Mouse (Mus musculus) G1E-ER4 (cell line): Measurements from ENCODE around the gene Ttc19. TPM values are rescaled to one million over a fixed set of nuclear protein-coding genes. Genes with fewer than 3 reads are reported as not detected.

Experiments used
- GATA1 ChIP-seq: IDR thresholded peaks from one replicate; pipeline ENCODE4 v1.8.0; 2012; ENCODE audit warnings: low read length, inconsistent platforms
- polyA plus RNA-seq: library from polyadenylated mRNA; stranded (reverse); fragments of >175 nt; gene quantifications from 2 replicates; pipeline ENCODE4 v1.2.3, GENCODE M21; 2012

Gene Ttc19
- 4.3 and 5.2 TPM in 2 replicates for polyA plus RNA-seq

DNA sequence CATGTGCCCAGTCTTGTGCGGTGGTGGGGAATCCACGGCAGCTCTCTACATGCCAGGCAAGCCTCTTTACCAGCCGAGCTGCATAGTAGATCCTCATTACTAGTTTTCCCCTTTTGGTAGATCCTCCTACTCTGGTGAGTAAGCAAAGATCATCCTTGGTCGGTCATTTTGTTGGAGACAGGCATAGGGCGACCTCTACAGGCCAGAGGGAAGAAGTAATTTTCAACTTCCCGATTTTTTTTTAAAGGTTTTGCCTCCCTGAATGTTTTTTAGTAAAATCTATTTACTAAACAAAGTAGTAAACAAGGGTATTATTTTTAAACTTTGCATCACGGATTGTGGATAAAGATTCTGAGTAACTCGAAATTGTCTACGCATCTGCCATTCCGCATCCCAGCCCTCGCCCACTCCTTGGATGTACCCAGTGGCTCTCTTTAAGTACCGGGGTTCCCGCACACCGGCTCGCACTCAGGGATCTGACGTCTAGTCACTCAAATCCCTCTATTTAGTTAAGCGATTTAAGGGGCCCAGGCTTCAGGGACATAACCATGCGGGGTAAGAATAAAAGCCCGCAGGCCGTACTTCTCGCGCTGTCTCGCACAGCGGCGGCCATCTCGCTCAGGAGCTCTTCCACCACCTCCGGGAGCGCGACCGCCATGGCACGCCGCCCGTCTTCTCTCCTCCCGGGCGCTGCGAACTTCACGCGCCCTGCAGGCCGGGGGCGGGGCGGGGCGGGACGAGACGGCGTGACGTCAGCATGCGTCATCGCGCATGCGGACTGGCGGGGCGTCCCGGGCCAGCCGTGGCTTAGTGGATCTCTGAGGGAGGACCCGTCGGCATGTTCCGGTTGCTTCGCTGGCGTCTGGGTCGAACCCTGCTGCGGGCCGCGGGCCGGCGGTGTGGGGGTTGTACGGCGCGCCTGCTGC is at the start of gene Ttc19, which contains the start of gene Zswim7:
TSS of gene Ttc19 (plus strand) at position 799 of the 926 bp plus-strand sequence.
TSS of gene Zswim7 (minus strand) at position 701 of the 926 bp plus-strand sequence.
- no peak for TF ChIP-seq GATA1

DNA sequence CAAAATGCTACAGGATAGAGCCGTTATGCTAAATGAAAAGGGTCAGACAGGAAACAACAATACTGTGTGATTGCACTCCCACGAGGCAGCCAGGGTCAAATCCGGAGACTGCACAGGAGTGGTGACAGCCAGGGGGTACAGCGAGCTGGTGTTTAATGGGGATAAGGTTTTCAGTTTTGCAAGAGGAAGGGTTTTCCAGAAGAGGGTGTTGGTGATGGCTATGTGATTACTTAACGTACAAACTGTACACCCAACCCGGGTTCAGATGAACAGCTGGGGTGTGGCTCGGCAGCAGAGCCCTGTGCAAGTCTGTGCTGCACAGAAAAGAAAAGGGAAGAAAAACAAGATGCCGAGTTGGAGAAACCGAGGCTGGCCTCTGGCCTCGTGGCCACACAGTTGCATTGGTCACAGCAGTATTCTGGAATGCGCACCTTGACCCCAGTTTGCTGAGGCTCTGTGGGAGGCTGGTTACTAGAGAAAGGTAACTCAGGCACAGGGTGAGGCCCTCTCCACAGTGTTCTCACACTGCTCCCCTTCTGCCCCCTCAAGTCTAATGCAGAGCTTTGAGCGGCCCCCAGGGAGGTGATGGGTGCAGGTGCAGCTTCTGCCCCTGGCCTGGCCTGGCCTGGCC is 40.5 kb upstream of the Ttc19 start:
- no peak for TF ChIP-seq GATA1

DNA sequence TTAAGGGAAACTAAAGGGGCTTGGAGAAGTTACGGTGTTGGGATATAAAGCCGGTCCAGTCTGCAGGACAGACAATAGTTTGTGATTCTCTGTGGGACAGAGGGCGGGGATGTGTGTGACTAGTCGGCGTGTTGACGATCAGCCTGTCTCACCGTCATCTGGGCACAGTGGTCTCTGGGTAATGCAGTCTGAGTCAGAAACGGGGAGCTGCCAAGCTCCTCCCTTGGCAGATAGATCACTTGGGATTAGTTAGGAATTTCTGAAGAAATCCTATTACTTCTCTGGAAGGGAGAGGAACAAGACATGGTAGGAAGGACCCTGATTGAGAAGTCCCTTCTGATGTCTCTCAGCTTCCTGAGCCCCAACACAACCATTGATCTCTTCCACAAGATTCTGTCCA is 37.4 kb upstream of the Ttc19 start:
- TF ChIP-seq GATA1: no peak

DNA sequence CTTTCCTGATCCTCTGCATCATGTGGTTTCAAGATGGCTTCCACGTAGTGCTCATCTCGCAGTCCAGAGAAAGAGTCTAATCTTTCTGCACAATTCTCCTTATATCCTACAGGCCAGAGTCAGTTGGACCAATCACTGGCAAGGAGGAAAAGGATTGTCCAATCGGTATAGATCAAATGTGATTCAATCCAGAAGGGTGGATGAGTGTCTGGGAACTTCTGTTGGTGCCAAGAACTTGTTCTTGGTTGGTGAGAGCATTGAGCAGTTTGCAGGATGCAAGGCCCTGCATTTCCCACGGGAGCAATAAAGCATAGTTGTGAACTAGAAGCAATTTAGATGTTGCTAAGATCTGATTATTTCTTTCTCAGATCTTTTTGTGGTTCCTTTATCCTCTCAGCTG is 36.8 kb upstream of the Ttc19 start:
- no peak for TF ChIP-seq GATA1

DNA sequence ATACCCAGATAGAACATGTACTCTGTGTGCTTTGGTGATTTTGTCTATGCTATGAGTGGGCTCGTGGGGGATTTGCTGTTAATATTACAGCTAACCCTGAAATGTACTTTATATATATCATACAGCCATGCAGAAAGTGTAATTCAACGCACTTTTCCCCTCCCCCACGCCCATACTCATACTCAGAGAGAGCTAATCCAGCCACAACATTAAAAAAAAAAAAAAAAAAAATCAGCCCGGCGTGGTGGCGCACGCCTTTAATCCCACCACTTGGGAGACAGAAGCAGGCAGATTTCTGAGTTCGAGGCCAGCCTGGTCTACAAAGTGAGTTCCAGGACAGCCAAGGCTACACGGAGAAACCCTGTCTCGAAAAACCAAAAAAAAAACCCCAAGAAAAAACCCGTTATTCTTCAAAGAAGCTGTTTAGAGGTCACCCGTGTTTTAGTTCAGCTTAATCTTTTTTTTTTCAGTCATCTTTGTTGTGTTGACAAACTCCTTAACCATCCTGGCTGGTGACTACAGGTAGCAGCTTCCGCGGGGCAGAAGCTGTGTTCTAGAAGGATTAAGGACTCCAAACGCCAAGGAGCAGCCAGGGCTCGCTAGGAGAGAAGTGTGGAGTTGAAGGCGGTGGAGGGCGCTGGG is 33.4 kb upstream of the Ttc19 start:
- TF ChIP-seq GATA1: no peak

DNA sequence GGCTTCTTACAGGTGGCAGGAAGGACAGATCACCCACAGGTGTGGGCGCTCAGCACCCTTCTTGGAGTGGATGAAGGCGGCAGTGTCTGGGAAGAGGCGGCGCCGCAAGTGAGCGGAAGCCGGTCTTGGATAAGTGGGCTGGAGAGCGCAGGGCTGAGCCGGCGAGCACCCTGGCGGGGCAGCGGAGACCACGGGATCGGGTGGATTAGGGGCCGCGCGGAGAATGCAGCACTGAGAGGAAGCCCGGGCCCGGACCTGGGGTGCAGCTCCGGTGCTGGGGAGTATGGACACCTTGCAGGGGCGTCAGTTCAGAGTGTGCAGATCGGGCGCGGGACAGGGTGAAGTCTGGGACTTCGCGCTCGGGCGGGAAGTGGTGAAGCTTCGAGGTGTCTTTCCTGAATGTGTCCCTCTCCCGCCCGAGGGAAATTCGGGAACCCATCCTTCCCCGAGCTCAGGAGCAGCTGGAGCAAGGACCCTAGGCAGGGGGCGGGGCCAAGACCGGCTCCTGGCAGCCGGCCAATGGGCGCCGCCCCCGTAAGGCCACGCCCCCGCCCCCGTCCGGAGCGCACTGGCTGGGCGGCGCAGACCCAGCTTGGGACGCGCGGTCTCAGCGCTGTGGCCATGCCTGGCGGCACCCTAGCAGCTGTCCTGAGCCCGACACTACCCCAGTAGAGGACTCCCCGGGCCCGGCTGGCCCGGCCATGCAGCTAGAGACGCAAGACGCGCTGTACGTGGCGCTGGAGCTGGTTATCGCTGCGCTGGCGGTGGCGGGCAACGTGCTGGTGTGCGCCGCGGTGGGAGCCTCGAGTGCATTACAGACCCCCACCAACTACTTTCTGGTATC is 32.6 kb upstream of the Ttc19 start, which contains the start of gene Adora2b:
TSS of gene Adora2b (plus strand) at position 584 of the 844 bp plus-strand sequence.
- no peak for TF ChIP-seq GATA1

DNA sequence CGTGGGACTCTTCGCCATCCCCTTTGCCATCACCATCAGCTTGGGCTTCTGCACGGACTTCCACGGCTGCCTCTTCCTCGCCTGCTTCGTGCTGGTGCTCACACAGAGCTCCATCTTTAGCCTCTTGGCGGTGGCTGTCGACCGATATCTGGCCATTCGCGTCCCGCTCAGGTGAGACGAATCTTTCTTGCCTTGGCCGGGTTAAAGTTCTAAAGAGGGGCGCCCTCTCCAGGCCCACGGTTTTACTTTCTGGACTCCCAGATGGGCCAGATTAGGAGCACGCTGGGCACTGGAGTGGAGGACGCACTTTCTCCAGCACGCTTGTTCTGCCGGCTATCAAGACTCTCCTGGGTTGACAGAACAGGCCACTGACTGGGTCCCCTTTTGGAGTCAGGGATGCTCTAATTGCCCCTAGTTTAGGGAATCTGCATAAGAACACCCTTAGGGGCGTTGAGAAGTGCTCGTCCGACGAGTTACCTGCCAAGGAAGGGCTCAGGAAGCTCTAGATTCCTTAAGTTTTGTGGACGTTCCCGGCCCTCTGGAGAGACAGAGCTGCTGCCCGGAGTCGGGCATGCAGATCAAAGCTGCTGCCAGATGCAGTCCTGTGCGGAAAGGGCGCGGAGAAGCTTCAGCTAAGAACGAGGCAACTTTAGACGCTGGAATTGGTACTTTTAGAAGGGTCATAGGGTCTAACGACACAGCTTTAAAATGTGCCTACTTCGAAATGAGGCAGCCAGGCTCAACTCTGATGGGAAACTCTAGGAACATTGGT is 31.8 kb upstream of the Ttc19 start:
- TF ChIP-seq GATA1: no peak

DNA sequence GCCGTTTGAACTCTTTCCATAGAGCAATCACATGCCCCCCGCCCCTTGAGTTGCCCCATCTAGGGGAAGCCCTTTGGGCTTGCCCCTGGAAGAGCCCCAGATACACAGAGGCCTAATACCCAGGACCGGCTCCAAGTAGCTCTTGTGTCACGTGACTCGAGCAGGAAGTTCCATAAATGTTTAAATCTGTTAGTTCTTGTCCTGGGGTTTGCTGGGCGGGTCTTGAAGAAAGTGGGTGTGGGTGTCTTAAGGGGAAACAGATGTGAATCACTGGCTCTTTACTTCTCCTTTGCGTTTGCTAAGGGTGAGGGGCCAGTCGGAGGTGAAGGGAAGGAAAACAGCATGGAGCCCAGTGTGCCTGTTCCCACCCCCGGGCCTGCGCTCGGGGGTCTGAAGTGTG is 30.2 kb upstream of the Ttc19 start:
- TF ChIP-seq GATA1: no peak

DNA sequence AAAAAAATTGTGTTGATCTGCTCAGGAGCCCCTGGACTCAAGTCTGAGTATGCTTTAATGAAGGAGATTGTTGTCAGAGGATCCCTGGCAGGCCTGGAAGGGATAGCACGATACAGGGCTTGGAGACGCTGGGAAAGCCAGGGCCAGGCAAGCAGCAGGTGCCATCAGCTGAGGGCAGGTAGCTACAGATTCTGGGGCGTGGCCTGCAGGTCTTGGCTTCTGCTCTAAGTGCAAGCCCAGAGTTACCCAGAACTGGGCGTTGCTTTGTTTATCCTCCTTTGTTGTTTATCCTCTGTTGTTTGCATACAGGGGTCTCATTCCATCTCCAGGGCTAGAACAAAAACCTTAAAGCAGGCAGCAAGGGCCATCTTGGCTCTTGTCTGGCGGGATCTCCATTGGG is 27.9 kb upstream of the Ttc19 start:
- TF ChIP-seq GATA1: no peak

DNA sequence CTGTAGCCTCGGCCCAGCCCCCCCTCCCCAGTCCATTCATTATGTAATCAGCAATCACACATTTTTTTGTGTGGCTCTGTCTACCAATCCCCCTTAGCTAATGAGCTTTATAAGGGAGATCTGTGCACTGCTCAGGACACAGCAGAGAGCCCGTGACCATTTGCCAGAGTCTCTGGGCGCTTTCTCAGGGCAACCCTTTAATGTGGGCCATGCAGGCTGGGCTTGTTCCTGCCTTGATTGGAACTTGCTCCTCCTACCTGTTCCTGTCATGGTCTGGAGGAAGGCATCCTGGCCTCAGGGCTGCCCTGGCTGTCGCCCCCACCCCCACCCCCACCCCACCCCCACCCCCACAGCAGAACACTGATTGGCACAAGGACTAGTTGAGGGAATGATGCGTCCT is 22.1 kb upstream of the Ttc19 start:
- TF ChIP-seq GATA1: no peak

DNA sequence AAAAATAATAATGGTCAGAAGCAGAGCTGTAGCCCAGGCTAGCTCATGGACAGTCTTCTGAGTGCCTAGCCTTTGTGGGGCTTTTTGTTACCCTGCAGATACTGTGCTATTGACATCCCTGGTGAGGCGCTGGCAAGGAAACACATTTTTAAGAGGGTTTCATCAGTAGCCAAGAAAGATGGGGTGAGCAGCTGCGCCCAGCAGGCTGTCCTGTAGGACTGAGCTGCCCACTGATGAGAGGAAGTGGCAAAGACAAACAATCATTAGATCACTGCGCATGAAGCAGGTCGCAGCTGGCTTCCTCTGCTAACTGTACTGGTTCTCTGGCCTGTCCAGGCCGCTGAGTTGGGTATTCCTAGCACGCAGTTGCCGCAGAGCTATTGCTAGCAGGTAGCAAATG is 17.7 kb upstream of the Ttc19 start:
- TF ChIP-seq GATA1: no peak

DNA sequence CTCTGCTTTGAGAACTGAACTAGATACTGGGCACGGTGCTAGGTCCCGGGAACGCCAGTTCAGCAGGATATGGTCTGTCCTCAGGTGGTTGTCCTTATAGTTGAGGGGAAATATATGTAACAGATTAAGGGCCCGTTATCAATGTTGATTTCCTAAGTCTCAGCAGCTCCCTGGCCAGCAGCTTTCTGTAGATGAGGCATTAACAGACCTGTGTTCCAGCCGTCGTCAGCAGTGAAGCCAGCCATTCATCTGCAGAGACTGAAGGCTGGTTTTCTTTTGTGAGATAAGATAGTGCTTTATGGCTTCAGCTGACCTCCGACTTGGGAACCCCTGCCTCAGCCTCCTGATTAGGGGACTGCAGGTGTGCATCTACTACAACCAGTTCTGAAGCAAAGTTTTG is 17.3 kb upstream of the Ttc19 start:
- TF ChIP-seq GATA1: no peak

DNA sequence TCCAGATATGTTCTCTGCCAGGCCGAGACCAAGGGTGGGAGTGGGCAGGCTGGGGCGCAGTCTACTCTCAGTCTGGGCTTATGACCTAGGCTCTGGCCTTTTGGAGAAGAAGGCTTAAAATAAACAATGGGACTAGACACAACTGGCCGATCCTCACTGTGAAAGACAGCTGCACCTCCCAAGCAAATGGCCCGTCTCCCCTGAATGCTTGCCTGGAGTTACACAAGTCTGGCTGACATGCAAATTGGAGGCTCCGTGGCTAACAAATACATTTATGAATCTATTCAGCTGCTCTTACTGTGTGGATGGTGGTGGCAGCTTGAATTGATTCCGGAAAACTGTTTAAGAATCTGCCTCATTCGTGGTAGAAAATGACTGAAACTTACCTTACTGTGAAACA is 15.6 kb upstream of the Ttc19 start:
- no peak for TF ChIP-seq GATA1

DNA sequence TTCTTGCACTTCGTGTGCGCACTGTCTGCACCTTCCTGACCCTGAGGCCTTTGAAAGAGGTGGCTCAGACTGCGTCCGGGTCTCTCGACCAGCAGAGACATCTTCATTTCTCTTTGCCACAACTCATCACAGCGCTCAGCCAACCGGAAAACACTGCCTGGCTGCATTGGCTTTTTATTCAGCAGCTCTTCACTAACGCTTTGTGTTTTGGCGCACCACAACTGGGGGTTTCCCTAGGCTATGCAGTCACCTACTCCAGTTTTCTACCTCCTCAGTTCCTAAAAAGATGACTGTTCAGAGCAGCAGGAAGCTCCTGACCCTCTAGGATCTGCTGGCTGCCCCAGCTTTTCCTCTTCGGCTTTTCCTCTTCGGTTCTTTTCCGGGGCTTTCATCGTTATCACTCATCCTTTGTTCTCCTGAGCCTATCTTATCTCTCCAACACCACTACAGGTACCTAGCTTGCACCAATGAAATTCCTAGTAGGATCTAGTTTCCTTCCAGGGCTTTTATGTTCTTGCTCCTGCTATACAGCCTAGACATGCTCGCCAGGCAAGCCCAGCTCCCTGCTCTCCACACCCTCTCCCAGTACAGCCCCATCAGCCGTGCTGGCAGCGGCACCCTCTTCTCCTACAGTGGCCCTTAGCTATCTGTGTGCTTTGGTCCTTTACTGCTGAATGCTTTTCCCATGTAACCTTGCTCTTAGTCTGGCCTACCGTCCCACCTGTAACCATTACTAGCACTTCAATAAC is 14.6 kb upstream of the Ttc19 start:
- no peak for TF ChIP-seq GATA1
